Mouse (Mus musculus) midbrain, embryonic 11.5 days (tissue): ENCODE results near the gene Ankfn1. TPM values are rescaled to one million over a fixed set of nuclear protein-coding genes. Genes with fewer than 3 reads are reported as not detected.

Source experiments
- ATAC-seq: fragments of 200-750 bp; cut with Nextera tagmentation; 2 replicates; pipeline ENCODE4 v1.8.0; 2017; ENCODE audit warnings: moderate TSS enrichment, moderate library complexity; ENCODE audit not compliant: low FRiP score
- DNase-seq: peaks from one replicate; pipeline ENCODE4 v3.0.0; 2015; ENCODE audit warnings: low spot score; ENCODE audit errors: missing footprints
- H3K27ac ChIP-seq: fragments of 300-500 bp; sonication (generic); 2 replicates; pipeline ENCODE4 v1.5.1; 2014; ENCODE audit warnings: low read depth, low read length
- H3K27me3 ChIP-seq: fragments of 300-500 bp; sonication (generic); 2 replicates; pipeline ENCODE4 v1.6.1; 2014; ENCODE audit warnings: mild to moderate bottlenecking, low read length, moderate library complexity, mixed read lengths; ENCODE audit not compliant: control insufficient read depth, insufficient read depth
- H3K36me3 ChIP-seq: fragments of 300-500 bp; sonication (generic); 2 replicates; pipeline ENCODE4 v1.6.1; 2014; ENCODE audit warnings: mild to moderate bottlenecking, low read length, moderate library complexity, mixed read lengths; ENCODE audit not compliant: control insufficient read depth, insufficient read depth
- H3K4me1 ChIP-seq: fragments of 300-500 bp; sonication (generic); 2 replicates; pipeline ENCODE4 v1.6.1; 2014; ENCODE audit warnings: low read length; ENCODE audit not compliant: control insufficient read depth, insufficient read depth
- H3K4me2 ChIP-seq: fragments of 300-500 bp; sonication (generic); 2 replicates; pipeline ENCODE4 v1.6.1; 2014; ENCODE audit warnings: mild to moderate bottlenecking, moderate library complexity
- H3K4me3 ChIP-seq: fragments of 300-500 bp; sonication (generic); 2 replicates; pipeline ENCODE4 v1.5.1; 2014; ENCODE audit warnings: low read depth, low read length
- H3K9ac ChIP-seq: fragments of 300-500 bp; sonication (generic); 2 replicates; pipeline ENCODE4 v1.6.1; 2014; ENCODE audit warnings: low read length
- H3K9me3 ChIP-seq: fragments of 300-500 bp; sonication (generic); 2 replicates; pipeline ENCODE4 v1.6.1; 2016; ENCODE audit warnings: low read length; ENCODE audit not compliant: control insufficient read depth
- WGBS: fragments of 180-500 bp; shearing (Covaris S2); extraction: QIAGEN DNeasy Blood & Tissue Kit; methylation state at CpG from one replicate; pipeline ENCODE4 v1.1.7; 2014; 5-methylcytosine and 5-hydroxymethylcytosine counted together
- polyA plus RNA-seq: library from polyadenylated mRNA; unstranded; fragments of >200 nt; fragmentation: Nextera tagmentation; extraction: Ambion mirVana; gene quantifications from 2 replicates; pipeline ENCODE4 v1.2.1, GENCODE M21; 2014

The Ankfn1 gene
- polyA plus RNA-seq, 1 experiment from 2014 or later, result 2.2 TPM

DNA sequence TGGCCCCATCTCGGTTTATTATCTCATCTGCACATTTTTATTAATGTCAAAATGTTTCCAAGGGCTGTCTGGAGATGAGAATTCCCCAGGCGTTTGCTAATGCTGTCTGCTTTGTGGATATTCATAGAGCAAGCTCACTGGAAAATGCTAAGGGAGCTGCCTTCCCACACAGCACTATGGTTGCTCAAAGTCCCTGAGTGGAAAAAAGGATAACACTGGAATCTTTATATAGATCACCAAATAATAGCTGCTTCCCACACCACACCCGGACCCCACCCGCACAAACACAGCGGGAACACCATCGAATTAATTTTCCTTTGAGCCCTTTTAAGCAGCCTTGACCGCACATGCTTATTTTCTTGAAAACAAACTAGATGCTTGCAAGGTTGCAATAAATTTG lies 169.4 kb downstream of the Ankfn1 start:
- H3K4me3 ChIP-seq, result no peak overlapping the region
- no peak overlapping the region for H3K9ac ChIP-seq
- no peak for DNase-seq
- H3K4me1 ChIP-seq, result no peaks in the 10 kb centered on the region
- H3K27ac ChIP-seq, result no peak overlapping the region
- no peak for ATAC-seq
- H3K9me3 ChIP-seq, result no peaks in the 10 kb centered on the region
- WGBS, result 78% methylated on average over 7 of the region's 7 CpGs
- H3K36me3 ChIP-seq, result no peaks in the 10 kb centered on the region
- H3K27me3 ChIP-seq, result no peaks in the 10 kb centered on the region
- no peak overlapping the region for H3K4me2 ChIP-seq

GRCm38 (mm10) chr11:89607270-89607669 lies 170.2 kb downstream of the Ankfn1 start:
- Histone ChIP-seq H3K36me3 (no peaks in the 10 kb centered on the region), H3K4me3 (no peak overlapping the region), H3K9me3 (no peaks in the 10 kb centered on the region), H3K4me1 (no peaks in the 10 kb centered on the region), H3K4me2 (no peak overlapping the region), H3K27ac (no peak overlapping the region), H3K9ac (no peak overlapping the region), H3K27me3 (no peaks in the 10 kb centered on the region)
- ATAC-seq (no peak), DNase-seq (peak; percentile 6)
- WGBS, result 86% methylated on average over 3 of the region's 3 CpGs

DNA sequence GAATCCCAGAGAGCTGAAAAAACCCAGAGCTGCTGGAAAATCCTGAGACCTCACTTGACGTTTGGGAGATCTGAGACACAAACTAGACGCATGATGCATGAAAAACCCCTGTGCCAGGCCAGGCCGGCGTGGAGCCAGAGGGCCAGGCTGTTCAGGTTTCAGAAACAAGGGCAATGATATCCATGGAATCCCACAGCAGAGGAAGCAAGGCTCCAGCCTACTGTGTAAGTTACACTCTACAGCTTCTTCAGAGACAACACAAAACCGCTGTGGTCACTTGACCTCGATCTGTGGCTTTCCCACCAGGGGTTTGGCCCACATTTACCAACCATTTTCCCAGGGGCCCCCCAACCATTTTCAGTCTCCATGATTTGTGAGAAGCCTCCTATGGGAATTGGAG lies 171.1 kb downstream of the Ankfn1 start:
- DNase-seq, result peak; percentile 53
- 84% methylated on average over 6 of the region's 6 CpGs for WGBS
- Histone ChIP-seq H3K36me3 (no peaks in the 10 kb centered on the region), H3K4me2 (no peak overlapping the region), H3K4me3 (no peak overlapping the region), H3K9me3 (no peaks in the 10 kb centered on the region), H3K27me3 (no peaks in the 10 kb centered on the region), H3K27ac (no peak overlapping the region), H3K4me1 (no peaks in the 10 kb centered on the region), H3K9ac (no peak overlapping the region)
- ATAC-seq, result no peak

DNA sequence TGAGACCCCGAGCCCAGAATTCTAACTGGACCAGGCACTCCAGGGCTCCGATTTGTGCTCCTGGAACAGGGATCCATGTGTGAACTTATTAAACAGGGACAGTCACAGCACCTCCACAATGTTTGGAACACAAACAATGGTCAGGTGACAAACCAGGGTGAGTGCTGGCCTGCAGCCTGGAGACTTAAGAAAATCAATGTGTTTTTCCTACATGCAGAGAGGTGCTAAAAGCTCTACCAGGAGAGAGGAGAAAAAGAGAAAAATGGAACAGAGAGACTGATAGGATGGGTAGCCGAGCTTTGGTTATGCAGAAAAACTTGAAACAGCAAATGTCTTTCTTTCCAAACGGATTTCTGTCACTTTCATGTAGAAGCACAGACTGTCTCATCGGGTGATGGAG lies 174.5 kb downstream of the Ankfn1 start:
- Histone ChIP-seq H3K27me3 (no peaks in the 10 kb centered on the region), H3K9me3 (no peaks in the 10 kb centered on the region), H3K36me3 (no peaks in the 10 kb centered on the region), H3K4me3 (no peak overlapping the region), H3K4me2 (no peak overlapping the region), H3K27ac (no peak overlapping the region), H3K9ac (no peak overlapping the region), H3K4me1 (no peaks in the 10 kb centered on the region)
- WGBS, result 84% methylated on average over 5 of the region's 5 CpGs
- ATAC-seq, result no peak
- peak; percentile 54 for DNase-seq

DNA sequence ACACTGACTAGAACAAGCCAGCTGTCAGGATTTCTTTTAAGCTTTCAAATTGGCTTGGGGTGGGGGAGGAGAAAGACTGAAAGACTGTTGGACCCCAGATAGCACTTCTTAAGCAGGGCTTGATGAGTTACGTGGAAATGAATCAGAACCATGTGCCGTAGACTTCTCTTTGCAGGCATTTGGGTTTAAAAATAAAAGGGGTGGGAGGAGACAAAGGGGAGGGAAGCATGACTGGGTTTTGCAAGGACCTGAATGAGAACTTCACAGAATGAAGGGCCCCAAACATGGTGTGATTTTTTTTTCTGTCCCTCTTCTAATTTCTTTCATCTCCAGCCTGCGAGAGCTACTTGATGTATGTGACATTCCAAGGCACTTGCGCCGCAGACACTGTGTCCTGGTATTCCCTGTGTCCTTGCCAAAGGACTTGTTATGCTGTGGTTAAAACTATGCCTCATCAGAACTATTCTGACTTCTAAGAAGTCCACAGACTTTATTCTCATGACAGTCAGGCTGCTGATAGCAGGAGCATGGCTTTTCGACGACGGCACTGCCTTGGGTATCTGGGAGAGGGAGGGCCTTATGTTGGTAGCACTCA lies 176.4 kb downstream of the Ankfn1 start:
- H3K36me3 ChIP-seq, result no peaks in the 10 kb centered on the region
- no peak for ATAC-seq
- H3K9me3 ChIP-seq, result no peaks in the 10 kb centered on the region
- no peak overlapping the region for H3K4me3 ChIP-seq
- H3K4me1 ChIP-seq, result no peaks in the 10 kb centered on the region
- no peak overlapping the region for H3K4me2 ChIP-seq
- WGBS, result 87% methylated on average over 8 of the region's 8 CpGs
- H3K27ac ChIP-seq, result no peak overlapping the region
- DNase-seq, result peak; percentile 61
- no peak overlapping the region for H3K9ac ChIP-seq
- H3K27me3 ChIP-seq, result no peaks in the 10 kb centered on the region

GRCm38 (mm10) chr11:89590273-89590874 lies 187.1 kb downstream of the Ankfn1 start:
- DNase-seq (peak; percentile 57), ATAC-seq (no peak)
- Histone ChIP-seq H3K4me2 (no peak overlapping the region), H3K9me3 (no peaks in the 10 kb centered on the region), H3K4me3 (no peak overlapping the region), H3K4me1 (no peaks in the 10 kb centered on the region), H3K27me3 (no peaks in the 10 kb centered on the region), H3K27ac (no peak overlapping the region), H3K36me3 (no peaks in the 10 kb centered on the region), H3K9ac (no peak overlapping the region)
- WGBS, result 84% methylated on average over 10 of the region's 10 CpGs

DNA sequence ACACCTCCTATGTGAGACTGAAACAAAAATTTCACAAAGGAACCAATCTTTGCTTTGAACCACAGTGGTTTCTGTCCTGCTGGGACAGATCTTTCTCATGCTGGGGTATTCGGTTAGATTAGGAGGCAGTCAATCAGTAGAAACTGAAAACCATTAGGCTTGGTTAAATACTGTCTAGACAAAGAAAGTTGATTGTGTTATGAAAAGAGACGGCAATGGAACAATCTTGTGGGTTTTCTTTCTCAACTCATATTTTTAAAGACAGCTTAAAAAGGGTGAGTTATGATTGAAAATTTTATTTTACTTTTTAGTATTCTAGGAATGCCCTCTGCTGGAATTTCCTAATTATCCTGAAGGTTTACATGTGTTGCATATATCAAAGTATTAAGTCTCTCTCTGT lies 191.1 kb downstream of the Ankfn1 start:
- 65% methylated on average over 2 of the region's 2 CpGs for WGBS
- Histone ChIP-seq H3K36me3 (no peaks in the 10 kb centered on the region), H3K9me3 (no peaks in the 10 kb centered on the region), H3K9ac (no peak overlapping the region), H3K27ac (no peak overlapping the region), H3K4me2 (no peak overlapping the region), H3K4me1 (no peaks in the 10 kb centered on the region), H3K27me3 (no peaks in the 10 kb centered on the region), H3K4me3 (no peak overlapping the region)
- ATAC-seq (no peak), DNase-seq (peak; percentile 74)

GRCm38 (mm10) chr11:89579826-89580225 lies 197.6 kb downstream of the Ankfn1 start:
- no peak overlapping the region for H3K27ac ChIP-seq
- H3K36me3 ChIP-seq, result no peaks in the 10 kb centered on the region
- no peak for ATAC-seq
- H3K4me1 ChIP-seq, result no peaks in the 10 kb centered on the region
- no peak overlapping the region for H3K4me2 ChIP-seq
- H3K9ac ChIP-seq, result no peak overlapping the region
- DNase-seq, result peak; percentile 12
- no peaks in the 10 kb centered on the region for H3K9me3 ChIP-seq
- WGBS, result 81% methylated on average over 6 of the region's 6 CpGs
- H3K27me3 ChIP-seq, result no peaks in the 10 kb centered on the region
- H3K4me3 ChIP-seq, result no peak overlapping the region

GRCm38 (mm10) chr11:89579111-89579510 lies 198.3 kb downstream of the Ankfn1 start:
- H3K4me3 ChIP-seq, result no peak overlapping the region
- ATAC-seq, result no peak
- WGBS, result 68% methylated on average over 4 of the region's 4 CpGs

More at GRCm38 (mm10) chr11:89579111-89579510, 198.3 kb downstream of the Ankfn1 start:
- no peak overlapping the region for H3K27ac ChIP-seq
- H3K9ac ChIP-seq, result no peak overlapping the region
- no peak overlapping the region for H3K4me2 ChIP-seq
- H3K4me1 ChIP-seq, result no peaks in the 10 kb centered on the region
- DNase-seq, result peak; percentile 51
- H3K36me3 ChIP-seq, result no peaks in the 10 kb centered on the region
- no peaks in the 10 kb centered on the region for H3K27me3 ChIP-seq
- no peaks in the 10 kb centered on the region for H3K9me3 ChIP-seq
